Mouse (Mus musculus) spleen, embryonic (tissue): ENCODE measurements at regions not wholly inside any gene's neighbourhood (a gene's known extent, or its start where the extent isn't known, plus 50 kb on each side); places are given as distances from the start of the nearest gene placed in this dataset.

Experiments
- CTCF ChIA-PET: fragments of 350-600 bp; sonication (Branson Sonifier 250); formaldehyde crosslinking; loops from one replicate; lab custom pipeline; 2022; lab: Charles Lee

GRCm38 (mm10) chr17:47225306-47226269, 143.1 kb upstream of the Mrps10 start:
- CTCF ChIA-PET = no interaction called here

DNA sequence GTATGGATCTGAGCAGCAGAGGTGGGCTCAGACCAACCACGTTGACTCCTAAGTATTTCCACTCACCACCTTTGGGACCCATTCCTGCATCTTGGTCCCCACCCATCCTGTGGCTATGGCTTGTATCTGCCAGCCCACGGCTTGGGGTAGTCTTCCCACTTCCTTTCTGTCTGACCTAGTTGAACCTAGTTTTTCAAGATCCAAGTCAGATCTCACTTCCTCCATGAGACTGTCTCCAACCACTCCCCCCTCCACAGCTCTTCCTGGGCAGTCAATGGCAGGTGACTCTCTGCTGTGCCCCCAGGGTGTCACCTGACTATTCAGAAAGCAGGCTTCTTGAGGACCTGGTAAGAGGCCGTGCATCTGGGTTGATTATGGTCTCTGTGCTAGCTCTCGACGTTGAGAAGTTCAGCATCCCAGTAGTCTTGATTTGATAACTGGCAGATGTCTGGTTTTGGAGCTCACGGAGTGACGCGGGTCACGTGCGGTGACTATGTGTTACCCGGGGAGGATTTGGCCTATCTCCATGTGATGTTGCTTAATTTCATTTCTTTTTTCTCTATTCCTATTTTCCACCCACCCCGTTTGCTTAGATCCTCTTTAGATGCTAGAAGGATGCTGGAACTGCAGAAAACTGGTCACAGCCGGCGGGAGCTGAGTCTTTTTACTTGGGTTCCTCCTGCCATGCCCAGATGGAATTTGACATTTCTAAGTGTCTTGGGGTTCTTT, 147.5 kb upstream of the Mrps10 start:
- CTCF ChIA-PET = no interaction called here

GRCm38 (mm10) chr17:47219846-47220245, 148.8 kb upstream of the Mrps10 start:
- CTCF ChIA-PET = no interaction called here

DNA sequence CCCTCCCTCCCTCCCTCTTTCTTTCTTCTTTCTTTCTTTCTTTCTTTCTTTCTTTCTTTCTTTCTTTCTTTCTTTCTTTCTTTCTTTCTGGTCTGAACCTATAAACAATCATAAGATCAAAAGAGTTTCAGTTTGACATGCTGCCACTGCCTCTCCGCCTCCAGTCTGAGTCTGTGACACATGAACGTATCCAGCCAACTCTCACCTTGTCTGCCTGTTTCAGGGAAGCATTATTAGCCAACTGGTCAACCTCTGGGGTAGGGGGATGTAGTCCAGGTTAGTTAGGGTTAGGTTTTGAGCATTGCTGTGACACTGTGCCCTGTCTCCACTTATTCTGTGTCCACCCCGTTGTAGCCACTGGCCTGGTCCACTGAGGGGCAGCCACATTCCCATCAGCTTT, 152.2 kb upstream of the Mrps10 start:
- CTCF ChIA-PET = interaction anchor here (0.6 kb wide), 1 partner anchor 641 kb away, joined by 10 read pairs; no protein-coding TSS in a partner anchor

DNA sequence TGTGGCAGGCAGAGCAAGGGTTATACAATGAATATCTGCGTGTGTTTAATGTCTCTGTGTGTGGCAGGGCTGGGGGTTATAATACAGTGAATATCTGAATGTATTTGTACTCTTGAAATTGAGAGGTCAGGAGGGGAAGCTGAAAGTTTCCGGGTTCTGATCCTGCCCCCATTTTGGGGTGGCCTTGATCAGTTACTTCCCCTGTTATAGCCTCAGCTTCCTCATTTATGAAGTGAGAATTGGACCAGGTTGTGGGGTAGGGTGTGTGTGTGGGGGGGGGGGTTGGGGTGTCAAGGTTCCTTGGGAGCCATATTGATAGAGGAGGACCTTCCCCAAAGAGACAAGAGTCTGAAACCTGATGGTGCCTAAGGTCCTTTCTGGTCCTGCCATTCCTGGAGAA, 152.8 kb upstream of the Mrps10 start:
- CTCF ChIA-PET = interaction anchor here (0.6 kb wide), 1 partner anchor 642 kb away, joined by 10 read pairs; no protein-coding TSS in a partner anchor

- CTCF ChIA-PET = no interaction called here
Measured at GRCm38 (mm10) chr17:47214111-47214510, 154.6 kb upstream of the Mrps10 start.

DNA sequence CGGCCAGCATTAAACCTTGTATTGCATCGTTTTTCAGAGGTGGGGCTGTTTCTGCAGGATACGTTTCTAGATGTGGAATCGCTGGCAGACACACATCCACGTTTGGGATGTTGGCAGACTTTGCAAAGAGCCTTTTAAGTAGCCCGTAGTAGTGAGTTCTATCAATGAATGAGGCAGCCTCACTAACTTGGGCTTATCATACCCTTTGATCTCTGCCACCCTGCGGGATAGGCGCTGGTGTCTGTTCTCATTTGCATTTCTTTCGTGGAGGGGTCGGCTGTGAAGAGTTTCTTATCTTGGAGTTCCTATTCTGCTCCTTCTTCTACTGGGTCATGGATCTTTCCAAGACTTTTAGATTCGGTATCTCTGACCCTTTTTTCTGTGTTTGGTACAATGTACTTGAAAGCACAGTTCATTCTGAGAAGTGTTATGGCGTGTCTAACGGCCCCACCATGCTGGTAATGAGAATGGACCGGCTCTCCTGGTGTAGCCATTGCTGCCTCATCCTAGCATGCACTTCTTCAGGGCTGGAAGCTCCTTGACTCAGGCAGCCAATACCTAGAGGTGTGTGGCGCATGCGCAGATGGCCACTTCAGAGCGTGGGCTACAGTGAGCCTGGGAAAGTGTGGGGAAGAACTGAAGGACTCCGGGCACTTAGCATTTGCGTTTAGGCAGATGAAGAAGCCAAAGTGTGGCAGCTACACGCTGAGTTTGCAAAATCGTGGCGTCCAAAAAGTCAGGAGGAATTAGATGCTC, 158.1 kb upstream of the Mrps10 start:
- CTCF ChIA-PET = no interaction called here

DNA sequence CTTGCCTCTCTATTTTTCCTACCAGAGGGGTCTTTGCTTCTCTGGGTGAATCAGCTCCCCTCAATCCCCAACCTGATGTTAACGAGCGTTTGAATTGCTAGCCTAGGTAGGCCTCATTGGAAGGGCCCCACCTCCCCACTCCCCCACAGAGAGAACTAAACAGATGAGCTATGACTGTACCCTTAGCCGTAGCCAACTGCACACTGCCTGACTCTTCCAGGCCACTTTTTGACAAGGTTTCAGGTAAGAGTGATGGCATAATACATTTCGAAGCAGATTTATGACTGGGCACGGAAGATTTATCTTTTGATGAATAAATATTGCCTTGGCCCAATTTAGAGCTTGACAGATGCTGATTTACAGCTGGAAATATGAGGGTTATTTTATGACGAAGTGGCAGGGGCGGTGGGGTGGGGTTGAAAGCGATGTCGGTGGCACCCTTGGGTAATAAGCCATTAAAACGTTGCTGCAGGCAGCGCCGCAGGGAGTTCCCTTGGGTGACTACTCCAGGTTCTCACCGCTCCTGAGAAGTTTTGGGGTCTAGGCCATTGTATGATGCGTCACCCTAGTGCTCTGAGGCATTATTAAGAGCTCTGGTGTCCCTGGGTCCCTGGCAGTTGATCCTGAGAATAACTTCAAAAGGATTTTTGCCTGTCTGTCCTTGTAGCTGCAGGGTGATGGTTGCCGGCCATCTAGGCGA, 159.7 kb upstream of the Mrps10 start:
- CTCF ChIA-PET = interaction anchor here (0.7 kb wide), 1 partner anchor 527 kb away, joined by 3 read pairs; no protein-coding TSS in a partner anchor

DNA sequence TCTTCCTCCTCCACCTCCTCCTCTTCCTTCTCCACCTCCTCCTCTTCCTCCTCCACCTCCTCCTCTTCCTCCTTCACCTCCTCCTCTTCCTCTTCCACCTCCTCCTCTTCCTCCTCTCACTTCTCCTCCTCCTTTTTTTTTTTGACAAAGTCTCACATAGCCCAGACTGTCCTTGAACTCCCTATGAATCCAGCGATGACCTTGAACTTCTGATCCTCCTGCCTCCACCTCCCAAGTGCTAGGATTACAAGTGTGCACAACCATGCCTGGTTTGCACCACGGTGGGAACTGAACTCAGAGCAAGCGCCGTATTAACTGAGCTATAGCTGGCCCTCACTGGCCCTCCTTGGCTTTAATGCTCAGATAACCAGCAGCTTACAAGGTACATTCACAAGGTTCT, 161.2 kb upstream of the Mrps10 start:
- CTCF ChIA-PET = no interaction called here

GRCm38 (mm10) chr17:47204470-47205162, 164.1 kb upstream of the Mrps10 start:
- CTCF ChIA-PET = interaction anchor here (0.6 kb wide), 1 partner anchor 91 kb away, joined by 9 read pairs; no protein-coding TSS in a partner anchor

GRCm38 (mm10) chr17:47199206-47199605, 169.5 kb upstream of the Mrps10 start:
- CTCF ChIA-PET = no interaction called here

DNA sequence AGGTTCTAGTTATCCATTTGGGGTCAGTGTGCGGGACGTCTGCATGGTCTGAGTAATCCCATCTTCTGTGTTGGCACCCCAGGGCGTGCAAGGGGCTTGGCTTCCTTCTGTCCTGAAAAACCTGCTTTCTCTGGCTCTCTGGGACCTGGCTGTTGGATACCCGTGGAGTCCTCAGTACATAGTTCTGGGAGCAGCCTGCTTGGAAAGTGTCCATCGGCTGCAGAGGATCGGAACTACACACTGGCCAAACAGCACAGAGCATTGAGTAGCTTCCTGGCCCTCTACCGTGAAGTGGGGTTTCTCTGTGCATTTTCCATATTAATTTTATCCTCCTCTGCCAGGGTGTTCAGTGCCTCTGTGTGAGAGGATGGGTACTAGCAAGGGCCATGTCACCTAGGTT, 170.7 kb upstream of the Mrps10 start:
- CTCF ChIA-PET = no interaction called here

DNA sequence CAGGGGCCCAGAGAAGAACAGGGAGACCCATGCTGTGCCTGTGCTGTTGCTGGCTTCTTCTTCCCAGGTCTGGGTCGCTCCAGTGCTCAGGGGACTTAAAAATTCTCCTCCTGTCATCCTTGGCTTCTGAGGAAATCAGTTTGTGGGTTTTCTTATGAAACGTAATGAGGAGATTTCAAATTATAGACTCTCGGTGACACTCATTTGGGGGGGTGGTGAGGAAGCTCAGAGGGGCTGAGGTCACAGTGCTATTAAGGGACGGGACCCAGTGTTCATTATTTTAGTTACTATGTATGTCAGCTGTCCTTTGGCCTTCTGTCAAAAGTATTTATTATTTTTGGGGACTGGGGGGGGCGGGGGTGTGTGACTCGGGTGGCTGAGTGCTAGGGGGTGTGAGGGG, 171.7 kb upstream of the Mrps10 start:
- CTCF ChIA-PET = interaction anchor here (0.7 kb wide), 1 partner anchor 800 kb away, joined by 4 read pairs; no protein-coding TSS in a partner anchor

GRCm38 (mm10) chr17:47195981-47196380, 172.7 kb upstream of the Mrps10 start:
- CTCF ChIA-PET = no interaction called here

DNA sequence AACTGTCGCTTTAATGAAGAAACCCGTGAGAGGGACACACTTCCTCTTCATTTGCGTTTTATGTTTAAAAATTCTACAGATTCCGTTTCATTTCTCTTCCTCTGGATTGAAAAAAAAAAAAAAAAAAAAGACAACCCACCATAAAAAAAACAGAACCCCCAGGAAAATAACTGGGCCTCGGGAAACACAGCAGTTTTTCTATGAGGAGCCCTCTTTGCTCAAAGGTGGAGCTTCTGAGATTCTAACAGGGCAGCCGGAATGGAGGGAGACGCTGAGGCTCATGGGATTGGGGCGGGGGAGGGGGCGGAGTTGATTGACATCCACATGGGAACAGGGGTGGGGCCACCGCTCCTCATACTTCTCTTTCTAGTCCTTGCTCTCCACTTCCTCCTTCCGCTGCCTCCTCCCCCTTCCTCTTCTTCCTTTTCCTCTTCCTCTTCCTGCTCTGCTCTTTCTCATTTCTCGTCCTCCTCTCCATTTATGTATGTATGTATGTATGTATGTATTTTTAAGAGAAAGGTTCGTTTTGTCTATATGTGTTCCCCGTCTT, 174.1 kb upstream of the Mrps10 start:
- CTCF ChIA-PET = interaction anchor here (0.6 kb wide), 1 partner anchor 1380 kb away, joined by 3 read pairs; no protein-coding TSS in a partner anchor

GRCm38 (mm10) chr17:47191416-47191815, 177.3 kb upstream of the Mrps10 start:
- CTCF ChIA-PET = no interaction called here

GRCm38 (mm10) chr17:47189770-47190169, 178.9 kb upstream of the Mrps10 start:
- CTCF ChIA-PET = no interaction called here

DNA sequence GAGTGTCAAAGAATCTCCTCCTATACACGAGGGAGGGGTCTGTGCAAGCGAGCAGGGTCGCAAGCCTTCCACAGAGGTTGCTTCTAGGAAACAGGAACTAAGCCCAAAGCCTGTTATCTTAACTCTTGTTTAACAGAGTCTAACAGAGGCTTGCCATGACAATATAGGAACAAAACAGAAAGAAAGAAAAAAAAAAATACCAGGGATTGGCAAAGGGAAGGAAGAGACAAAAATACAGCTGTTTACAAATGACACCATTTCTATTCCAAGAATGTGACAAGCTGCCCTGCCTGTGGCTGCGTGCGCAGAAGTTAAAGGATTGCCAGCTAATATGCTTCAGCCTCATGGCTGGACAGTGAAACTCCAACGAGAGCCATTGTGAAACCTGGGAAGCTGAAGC, 173.8 kb upstream of the Ubr2 start:
- CTCF ChIA-PET = no interaction called here

- CTCF ChIA-PET = interaction anchor here (0.7 kb wide), 1 partner anchor 1492 kb away, joined by 3 read pairs; no protein-coding TSS in a partner anchor
Measured at GRCm38 (mm10) chr17:47182118-47182517, 171.8 kb upstream of the Ubr2 start.

DNA sequence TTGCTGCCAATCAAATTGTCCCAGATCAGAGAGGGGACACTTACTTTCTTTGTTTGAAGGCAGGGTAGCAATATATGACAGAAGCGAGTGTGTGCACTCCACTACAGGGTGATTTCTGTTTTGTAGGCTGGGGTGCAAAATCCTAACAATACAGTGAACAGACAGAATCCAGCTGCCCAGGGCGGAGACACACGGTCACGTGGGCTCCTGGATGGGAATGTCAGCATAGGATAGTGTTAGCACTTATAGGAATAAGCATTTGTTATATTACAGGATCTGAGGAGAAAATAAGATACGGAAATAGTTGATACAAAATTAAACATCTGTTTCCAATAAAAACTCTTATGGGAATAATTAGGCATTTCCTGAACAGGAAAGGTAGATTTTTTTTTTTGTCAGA, 169.1 kb upstream of the Ubr2 start:
- CTCF ChIA-PET = no interaction called here
